Mouse (Mus musculus) embryonic stem cell, embryonic (primary cell): ENCODE measurements around the gene Ttll1.

Experiments used
- CTCF ChIA-PET, 4 experiments: fragments of 300-600 bp in 2 of 4; fragments of 350-600 bp in 2 of 4; sonication (Branson Sonifier 250); formaldehyde crosslinking; loops; one replicate each; lab custom pipeline; 2022; ENCODE audit warnings: inconsistent platforms in 2 of 4; lab: Charles Lee
- POLR2A ChIA-PET, 4 experiments: fragments of 300-600 bp in 2 of 4; fragments of 350-600 bp in 2 of 4; sonication (Branson Sonifier 250); formaldehyde crosslinking; loops; one replicate each; lab custom pipeline; 2022; ENCODE audit warnings: antibody characterized with exemption in 4 of 4, inconsistent platforms in 1 of 4; lab: Charles Lee

Ttll1 gene

GRCm38 (mm10) chr15:83440726-83441125 is 70.0 kb downstream of the Ttll1 start:
- ChIA-PET CTCF (interaction anchor here in 2 of 4 experiments (1.2 to 1.3 kb wide), 2 partner anchors 44 to 631 kb away, joined by 3 read pairs; no protein-coding TSS in a partner anchor), POLR2A (interaction anchor here (0.6 to 1.2 kb wide), 9 partner anchors 9 to 1369 kb away, joined by 3 to 4 read pairs (median 3); partner anchors contain the start of gene Pacsin2 (in 2 of the 4))

- POLR2A ChIA-PET: interaction anchor here in 3 of 4 experiments (0.6 to 1.2 kb wide), 6 partner anchors 15 to 68 kb away, joined by 3 to 4 read pairs (median 3); partner anchors contain the start of gene Pacsin2 (in 3 of the 3)
Observed at GRCm38 (mm10) chr15:83436541-83436940, 74.2 kb downstream of the Ttll1 start.

GRCm38 (mm10) chr15:83435324-83436090 is 75.2 kb downstream of the Ttll1 start:
- ChIA-PET CTCF (interaction anchor here in 1 of 4 experiments (1.2 kb wide), 1 partner anchor 9 kb away, joined by 3 read pairs; no protein-coding TSS in a partner anchor), POLR2A (interaction anchor here in 2 of 4 experiments (0.6 to 2.1 kb wide), 8 partner anchors 9 to 69 kb away, joined by 3 to 9 read pairs (median 4); no protein-coding TSS in a partner anchor)

More at GRCm38 (mm10) chr15:83436541-83436940, 74.2 kb downstream of the Ttll1 start:
- CTCF ChIA-PET: interaction anchor here in 2 of 4 experiments (1.2 kb wide), 2 partner anchors 8 to 28 kb away, joined by 3 to 4 read pairs; partner anchors contain the start of gene Pacsin2 (in 1 of the 2)

- ChIA-PET CTCF (no interaction called here), POLR2A (interaction anchor here in 3 of 4 experiments (0.6 to 2.1 kb wide), 7 partner anchors 10 to 283 kb away, joined by 3 to 9 read pairs (median 4); no protein-coding TSS in a partner anchor)
Observed at GRCm38 (mm10) chr15:83434692-83435091, 76.0 kb downstream of the Ttll1 start.
